Mouse (Mus musculus): Measurements from ENCODE around the gene Prkd2. TPM values are rescaled to one million over a fixed set of nuclear protein-coding genes. Genes with fewer than 3 reads are reported as not detected.

The Prkd2 gene
- total RNA-seq, 2 experiments from 2014 or later = 7.5 to 9.9 TPM

GRCm38 (mm10) chr7:16859902-16860651, 17.4 kb downstream of the Prkd2 start:
- peak; percentile 56 to 71 for DNase-seq (ENCODE audit: low spot score in 2 of 2)

GRCm38 (mm10) chr7:16867488-16867887, 24.8 kb downstream of the Prkd2 start:
- DNase-seq (ENCODE audit: low spot score in 2 of 2) = no peak

GRCm38 (mm10) chr7:16869497-16869896, 26.8 kb downstream of the Prkd2 start:
- DNase-seq (ENCODE audit: low spot score in 2 of 2) = peak; percentile 83 to 85

GRCm38 (mm10) chr7:16871600-16871999, 28.9 kb downstream of the Prkd2 start:
- no peak for DNase-seq (ENCODE audit: low spot score in 2 of 2)

- no peak for DNase-seq (ENCODE audit: low spot score in 2 of 2)
Measured at GRCm38 (mm10) chr7:16872478-16872877, 29.8 kb downstream of the Prkd2 start.

GRCm38 (mm10) chr7:16873392-16873791, 30.7 kb downstream of the Prkd2 start:
- DNase-seq (ENCODE audit: low spot score in 2 of 2) = no peak

GRCm38 (mm10) chr7:16874190-16874589, 31.5 kb downstream of the Prkd2 start:
- DNase-seq (ENCODE audit: low spot score in 2 of 2) = peak; percentile 79 to 85

- DNase-seq (ENCODE audit: low spot score in 2 of 2) = peak; percentile 99
Measured at GRCm38 (mm10) chr7:16874756-16875309, 32.1 kb downstream of the Prkd2 start.

- DNase-seq (ENCODE audit: low spot score in 2 of 2) = no peak
Measured at GRCm38 (mm10) chr7:16875310-16875325, 32.4 kb downstream of the Prkd2 start, which contains the start of gene Dact3. Dact3 (plus strand) TSS chr7:16875317.

GRCm38 (mm10) chr7:16875326-16875725, 32.6 kb downstream of the Prkd2 start:
- no peak for DNase-seq (ENCODE audit: low spot score in 2 of 2)

- no peak for DNase-seq (ENCODE audit: low spot score in 2 of 2)
Measured at GRCm38 (mm10) chr7:16876006-16876405, 33.3 kb downstream of the Prkd2 start.

- no peak for DNase-seq (ENCODE audit: low spot score in 2 of 2)
Measured at GRCm38 (mm10) chr7:16876608-16877007, 33.9 kb downstream of the Prkd2 start.

GRCm38 (mm10) chr7:16877717-16878116, 35.0 kb downstream of the Prkd2 start:
- DNase-seq (ENCODE audit: low spot score in 2 of 2) = no peak

- DNase-seq (ENCODE audit: low spot score in 2 of 2) = peak in 1 of 2 experiments; percentile 52
Measured at GRCm38 (mm10) chr7:16879796-16880547, 37.3 kb downstream of the Prkd2 start.

- DNase-seq (ENCODE audit: low spot score in 2 of 2) = no peak
Measured at GRCm38 (mm10) chr7:16880615-16881014, 37.9 kb downstream of the Prkd2 start.

GRCm38 (mm10) chr7:16883162-16883561, 40.5 kb downstream of the Prkd2 start:
- no peak for DNase-seq (ENCODE audit: low spot score in 2 of 2)

GRCm38 (mm10) chr7:16884334-16884733, 41.6 kb downstream of the Prkd2 start:
- no peak for DNase-seq (ENCODE audit: low spot score in 2 of 2)

GRCm38 (mm10) chr7:16885271-16885776, 42.6 kb downstream of the Prkd2 start:
- no peak for DNase-seq (ENCODE audit: low spot score in 2 of 2)

GRCm38 (mm10) chr7:16885905-16886304, 43.2 kb downstream of the Prkd2 start:
- DNase-seq (ENCODE audit: low spot score in 2 of 2) = peak in 1 of 2 experiments; percentile 22

GRCm38 (mm10) chr7:16890536-16890935, 47.8 kb downstream of the Prkd2 start:
- no peak for DNase-seq (ENCODE audit: low spot score in 2 of 2)

- no peak for DNase-seq (ENCODE audit: low spot score in 2 of 2)
Measured at GRCm38 (mm10) chr7:16890944-16891343, 48.2 kb downstream of the Prkd2 start.

GRCm38 (mm10) chr7:16891641-16892351, 49.1 kb downstream of the Prkd2 start, which contains the start of gene Gng8:
Gng8 (plus strand) TSS chr7:16891786.
- DNase-seq (ENCODE audit: low spot score in 2 of 2) = peak; percentile 87 to 88
